Mouse (Mus musculus) G1E-ER4 (cell line): ENCODE measurements around the gene Traf2. TPM values are rescaled to one million over a fixed set of nuclear protein-coding genes. Genes with fewer than 3 reads are reported as not detected.

Source experiments
- GATA1 ChIP-seq: IDR thresholded peaks from one replicate; pipeline ENCODE4 v1.8.0; 2012; ENCODE audit warnings: low read length, inconsistent platforms
- polyA plus RNA-seq: library from polyadenylated mRNA; stranded (reverse); fragments of >175 nt; gene quantifications from 2 replicates; pipeline ENCODE4 v1.2.3, GENCODE M21; 2012

Gene Traf2
- polyA plus RNA-seq, result 5.5 and 9.3 TPM in 2 replicates

GRCm38 (mm10) chr2:25546811-25547491, at the start of gene Traf2:
Gene Traf2 (minus strand): TSS chr2:25546940.
- TF ChIP-seq GATA1, result no peak

- TF ChIP-seq GATA1, result no peak
Measured at GRCm38 (mm10) chr2:25591863-25592262, 45.1 kb upstream of the Traf2 start.

- no peak for TF ChIP-seq GATA1
Measured at GRCm38 (mm10) chr2:25588227-25588907, 41.6 kb upstream of the Traf2 start.

- no peak for TF ChIP-seq GATA1
Measured at GRCm38 (mm10) chr2:25587290-25587689, 40.5 kb upstream of the Traf2 start.

GRCm38 (mm10) chr2:25585601-25586000, 38.9 kb upstream of the Traf2 start:
- no peak for TF ChIP-seq GATA1

- TF ChIP-seq GATA1, result no peak
Measured at GRCm38 (mm10) chr2:25584856-25585255, 38.1 kb upstream of the Traf2 start.

GRCm38 (mm10) chr2:25584152-25584551, 37.4 kb upstream of the Traf2 start:
- no peak for TF ChIP-seq GATA1

- no peak for TF ChIP-seq GATA1
Measured at GRCm38 (mm10) chr2:25583571-25583970, 36.8 kb upstream of the Traf2 start.

- TF ChIP-seq GATA1, result no peak
Measured at GRCm38 (mm10) chr2:25583120-25583481, 36.4 kb upstream of the Traf2 start.

GRCm38 (mm10) chr2:25582466-25583119, 35.9 kb upstream of the Traf2 start:
- no peak for TF ChIP-seq GATA1

GRCm38 (mm10) chr2:25581901-25582301, 35.2 kb upstream of the Traf2 start:
- TF ChIP-seq GATA1, result no peak

GRCm38 (mm10) chr2:25581294-25581864, 34.6 kb upstream of the Traf2 start, which contains the start of gene Ajm1:
Gene Ajm1 (minus strand): TSS chr2:25581757.
- TF ChIP-seq GATA1, result no peak

GRCm38 (mm10) chr2:25580621-25581101, 33.9 kb upstream of the Traf2 start:
- no peak for TF ChIP-seq GATA1

GRCm38 (mm10) chr2:25579737-25580460, 33.2 kb upstream of the Traf2 start:
- no peak for TF ChIP-seq GATA1
